Mouse (Mus musculus) MEL-GATA-1-ER (cell line): Measurements from ENCODE around the gene Gm8271.
"Not testable (repeated sequence)": the region's sequence is repeated elsewhere in the genome, so short reads cannot be mapped to it uniquely, and the experiment has no call there.

Source experiments
- DNase-seq: peaks from one replicate; pipeline ENCODE4 v3.0.0-alpha.2; 2012; ENCODE audit warnings: low read depth; ENCODE audit errors: extremely low read depth

Gm8271 gene

DNA sequence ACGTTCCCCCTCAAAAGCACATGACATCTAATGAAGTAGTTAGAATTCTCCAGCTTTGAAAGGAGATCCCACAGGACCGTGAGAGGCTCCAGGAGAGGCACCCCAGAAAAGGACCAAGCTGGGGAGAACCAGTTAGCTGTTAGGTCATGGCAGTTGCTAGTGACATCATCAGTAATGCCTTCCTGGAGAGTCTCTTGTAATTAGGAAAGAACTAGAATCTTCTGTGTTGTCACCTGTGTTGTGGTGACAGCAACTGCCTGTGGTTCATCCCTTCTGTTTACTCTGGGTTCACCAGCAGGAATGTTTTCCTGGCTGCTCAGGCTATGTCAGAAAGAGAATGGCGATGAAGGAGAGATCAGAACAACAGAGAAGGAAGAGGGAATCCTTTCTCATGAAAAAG is at the start of gene Gm8271:
Gene Gm8271, plus strand, starts transcription at position 301 of the 400 bp plus-strand sequence.
- DNase-seq: not testable (repeated sequence)

DNA sequence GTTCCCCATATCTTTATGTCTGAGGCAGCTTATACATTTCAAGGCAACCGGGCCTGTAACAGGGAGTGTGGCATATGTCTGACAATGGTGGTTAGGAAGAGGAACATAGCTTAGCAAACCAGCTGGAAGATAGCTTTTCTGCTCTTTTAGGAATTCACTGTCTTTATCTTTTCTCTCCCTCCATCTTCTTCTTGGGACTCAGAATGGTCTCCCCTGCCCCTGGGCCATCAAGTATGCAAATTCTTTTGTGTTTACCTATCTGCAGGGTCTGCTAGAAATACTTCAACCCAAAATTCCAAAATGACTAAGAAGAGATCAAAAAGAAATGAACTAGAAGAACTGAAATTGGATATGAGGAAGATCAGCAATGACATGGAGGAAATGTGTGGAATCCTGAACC is 21.4 kb upstream of the Gm8271 start, which contains the start of gene Gm3317:
Gene Gm3317, plus strand, starts transcription at position 301 of the 400 bp plus-strand sequence.
- not testable (repeated sequence) for DNase-seq
